Mouse (Mus musculus) megakaryocyte, embryonic 14.5 days (primary cell): ENCODE data around the gene Nebl.

Source experiments
- FLI1 ChIP-seq: IDR thresholded peaks from 2 replicates; pipeline ENCODE4 v1.6.1; 2012; ENCODE audit warnings: low read length, inconsistent platforms, mixed read lengths
- GATA1 ChIP-seq: IDR thresholded peaks from 3 replicates; pipeline ENCODE4 v1.6.1; 2012; ENCODE audit warnings: mixed read lengths, low read length, inconsistent platforms, borderline replicate concordance

DNA sequence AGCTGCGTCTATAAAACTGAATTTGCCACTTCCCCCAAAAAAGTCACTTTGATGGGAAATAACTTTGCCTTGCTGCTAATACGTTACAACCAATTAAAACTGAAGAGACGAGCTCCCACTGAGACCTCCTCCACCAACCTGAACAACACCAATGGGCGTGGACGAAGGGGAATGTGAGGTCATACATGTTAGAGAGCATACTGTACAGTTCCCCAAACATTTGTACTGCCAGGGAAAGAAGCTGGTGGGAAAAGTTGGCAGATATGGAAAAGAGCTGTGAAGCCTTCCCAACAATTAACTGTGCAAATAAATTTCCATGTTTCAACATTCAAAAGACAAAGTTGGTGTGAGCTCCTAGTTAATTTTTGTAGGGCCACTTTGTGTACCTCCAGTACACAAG lies 25.3 kb downstream of the Nebl start:
- no peak for TF ChIP-seq GATA1
- no peak for TF ChIP-seq FLI1
